Mouse (Mus musculus): ENCODE data around the gene Lag3. TPM values are rescaled to one million over a fixed set of nuclear protein-coding genes. Genes with fewer than 3 reads are reported as not detected.
A peak's percentile ranks its signal among the peaks of the same experiment; 100 is the strongest.

Lag3 gene
- polyA plus RNA-seq, 1 experiment from 2014 or later = 1.3 TPM

DNA sequence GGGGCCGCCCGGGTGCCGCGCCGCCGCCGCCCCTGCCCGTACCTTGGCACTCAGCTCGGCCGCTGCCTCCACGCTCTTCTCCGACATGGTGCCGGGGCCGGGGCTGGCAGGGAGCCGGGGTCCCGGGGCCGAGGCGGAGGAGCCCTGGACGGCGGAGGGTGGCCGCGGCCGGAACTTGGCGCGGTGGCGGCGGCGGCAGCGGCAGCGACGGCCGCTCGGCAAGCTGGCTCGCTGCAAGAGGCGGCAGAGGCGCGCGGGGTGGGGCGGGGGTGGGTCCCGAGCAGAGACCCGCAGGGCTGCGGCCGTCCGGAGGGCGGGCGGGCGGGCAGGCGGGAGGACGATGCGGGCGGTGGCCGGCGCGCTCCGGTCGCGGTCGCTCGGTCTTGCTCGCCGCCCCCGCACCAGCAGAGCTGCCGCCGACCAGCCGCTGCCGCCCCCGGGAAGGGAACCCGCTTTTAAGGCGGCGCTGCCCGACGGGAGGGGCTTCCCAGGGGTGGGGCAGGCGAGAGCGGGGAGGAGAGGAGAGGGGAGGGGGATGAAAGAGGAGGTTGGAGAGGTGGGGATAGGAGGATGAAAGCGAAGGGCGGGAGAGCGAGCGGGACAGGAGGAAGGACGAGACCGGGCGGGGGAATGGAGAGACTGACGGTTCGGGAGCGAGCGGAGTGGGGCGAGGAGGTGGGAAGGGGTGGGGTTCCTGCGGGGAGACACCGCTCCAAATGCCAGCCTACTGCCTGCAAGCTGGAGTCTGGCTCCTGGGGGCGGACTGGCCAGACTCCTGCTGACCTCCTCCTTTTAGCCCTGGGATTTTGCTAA, 6.2 kb upstream of the Lag3 start:
- Histone ChIP-seq H3K9ac (replicated peaks; ENCODE audit: low read depth, low read length) (peak overlapping the region; percentile 100), H3K9me3 (ENCODE audit: control insufficient read depth, low read depth, low read length) (no peaks in the 10 kb centered on the region), H3K4me2 (replicated peaks; ENCODE audit: low read depth, low read length) (peak overlapping the region; percentile 99), H3K27ac (ENCODE audit: low read length) (peak overlapping the region; percentile 100), H3K27me3 (ENCODE audit: control insufficient read depth, insufficient read depth, low read length) (no peaks in the 10 kb centered on the region), H3K4me1 (ENCODE audit: control insufficient read depth, insufficient read depth, low read length) (peaks cover 26% of the 10 kb centered on the region), H3K4me3 (ENCODE audit: low read depth, low read length) (peak overlapping the region; percentile 85), H3K36me3 (ENCODE audit: control insufficient read depth, insufficient read depth, low read length) (peaks cover 28% of the 10 kb centered on the region)
- WGBS = under 1% methylated on average over 64 of the region's 89 CpGs
- ATAC-seq (ENCODE audit: insufficient number of reproducible peaks, insufficient read depth, low FRiP score, low read depth) = peak; percentile 69

DNA sequence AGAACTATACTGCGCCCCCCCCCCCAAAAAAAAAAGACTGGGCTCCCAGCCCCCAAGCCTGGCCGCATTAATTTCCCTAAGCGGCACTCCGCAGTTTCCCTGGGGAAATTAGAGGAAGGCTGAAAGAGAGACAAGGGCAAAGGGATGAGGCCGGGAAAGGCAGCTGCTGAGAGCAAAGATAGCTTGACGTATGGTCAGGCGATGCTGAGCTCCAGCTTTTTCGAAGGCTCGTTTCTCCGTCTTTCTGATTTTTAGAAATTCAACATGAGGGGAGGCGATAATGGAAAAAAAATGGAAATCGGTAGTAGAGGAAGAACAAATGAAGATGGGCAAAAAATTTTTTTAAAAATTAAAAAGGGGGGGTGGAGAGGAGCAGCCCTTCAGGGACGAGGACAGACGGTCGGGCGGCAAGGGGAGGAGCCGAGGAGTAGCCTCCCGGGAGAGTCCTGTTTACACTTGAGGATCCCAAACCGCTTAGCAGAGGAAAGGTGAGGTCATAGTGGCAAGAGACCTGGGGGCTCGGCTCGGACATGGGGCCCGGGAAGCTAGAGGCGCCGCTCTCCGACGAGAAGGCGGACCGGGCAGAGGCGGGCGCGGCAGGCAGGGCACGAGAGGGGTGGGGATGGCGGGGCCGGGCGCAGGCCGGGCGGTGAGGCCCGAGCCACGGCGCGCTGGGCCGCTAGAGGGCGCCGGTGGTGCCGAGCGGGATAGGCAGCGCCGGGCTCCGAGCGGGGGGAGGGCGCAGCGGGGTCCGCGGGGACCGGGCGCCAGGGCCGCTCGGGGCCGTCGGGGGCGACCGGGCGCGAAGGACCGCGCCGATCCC, 5.4 kb upstream of the Lag3 start:
- no peaks in the 10 kb centered on the region for H3K9me3 ChIP-seq (ENCODE audit: control insufficient read depth, low read depth, low read length)
- no peaks in the 10 kb centered on the region for H3K27me3 ChIP-seq (ENCODE audit: control insufficient read depth, insufficient read depth, low read length)
- peaks cover 32% of the 10 kb centered on the region for H3K36me3 ChIP-seq (ENCODE audit: control insufficient read depth, insufficient read depth, low read length)
- H3K4me2 ChIP-seq (replicated peaks; ENCODE audit: low read depth, low read length) = peak overlapping the region; percentile 99
- peak overlapping the region; percentile 100 for H3K27ac ChIP-seq (ENCODE audit: low read length)
- WGBS = under 1% methylated on average over 40 of the region's 67 CpGs
- peak overlapping the region; percentile 100 for H3K9ac ChIP-seq (replicated peaks; ENCODE audit: low read depth, low read length)
- ATAC-seq (ENCODE audit: insufficient number of reproducible peaks, insufficient read depth, low FRiP score, low read depth) = peak; percentile 51
- peaks cover 26% of the 10 kb centered on the region for H3K4me1 ChIP-seq (ENCODE audit: control insufficient read depth, insufficient read depth, low read length)
- H3K4me3 ChIP-seq (ENCODE audit: low read depth, low read length) = peak overlapping the region; percentile 85

DNA sequence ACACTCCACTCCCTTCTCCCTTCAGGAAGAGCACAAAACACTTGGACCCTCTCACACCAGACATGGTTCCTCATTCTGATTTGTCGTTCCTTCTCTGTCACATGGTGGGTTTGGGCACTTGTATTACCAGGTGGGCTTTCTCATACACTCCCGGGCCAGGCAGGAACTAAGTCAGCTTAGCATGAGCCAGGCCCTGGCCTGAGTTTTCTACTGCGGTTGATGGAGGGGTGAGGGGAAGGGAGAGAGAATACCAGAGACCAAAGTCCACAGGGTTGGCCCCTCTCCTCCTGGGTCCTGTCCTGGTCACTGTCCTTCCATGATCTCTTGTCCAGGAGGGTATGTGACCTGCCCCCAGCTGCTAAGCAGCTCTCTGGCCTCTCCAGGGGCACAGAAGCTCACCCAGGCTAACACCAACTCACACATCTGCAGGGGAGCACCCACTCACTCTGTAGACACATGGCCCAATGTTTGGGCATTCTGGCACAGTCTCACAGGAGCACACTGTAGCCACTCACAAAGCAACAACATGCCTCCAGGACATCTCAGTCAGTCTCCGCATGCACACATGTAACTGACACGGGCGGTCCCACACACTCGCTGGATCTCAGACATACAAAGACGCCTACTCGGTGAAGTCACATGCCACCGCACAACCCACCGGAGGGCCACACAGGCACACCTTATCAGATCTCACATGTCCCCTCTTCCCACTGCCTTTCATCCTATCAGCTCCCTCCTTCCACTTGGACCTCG, 4.6 kb upstream of the Lag3 start:
- Histone ChIP-seq H3K9ac (replicated peaks; ENCODE audit: low read depth, low read length) (peak overlapping the region; percentile 100), H3K9me3 (ENCODE audit: control insufficient read depth, low read depth, low read length) (no peaks in the 10 kb centered on the region), H3K4me1 (ENCODE audit: control insufficient read depth, insufficient read depth, low read length) (peaks cover 29% of the 10 kb centered on the region), H3K27ac (ENCODE audit: low read length) (peak overlapping the region; percentile 100), H3K36me3 (ENCODE audit: control insufficient read depth, insufficient read depth, low read length) (peaks cover 32% of the 10 kb centered on the region), H3K4me3 (ENCODE audit: low read depth, low read length) (peak overlapping the region; percentile 85), H3K4me2 (replicated peaks; ENCODE audit: low read depth, low read length) (peak overlapping the region; percentile 99), H3K27me3 (ENCODE audit: control insufficient read depth, insufficient read depth, low read length) (no peaks in the 10 kb centered on the region)
- WGBS = 2% methylated on average over 12 of the region's 12 CpGs
- no peak for ATAC-seq (ENCODE audit: insufficient number of reproducible peaks, insufficient read depth, low FRiP score, low read depth)

DNA sequence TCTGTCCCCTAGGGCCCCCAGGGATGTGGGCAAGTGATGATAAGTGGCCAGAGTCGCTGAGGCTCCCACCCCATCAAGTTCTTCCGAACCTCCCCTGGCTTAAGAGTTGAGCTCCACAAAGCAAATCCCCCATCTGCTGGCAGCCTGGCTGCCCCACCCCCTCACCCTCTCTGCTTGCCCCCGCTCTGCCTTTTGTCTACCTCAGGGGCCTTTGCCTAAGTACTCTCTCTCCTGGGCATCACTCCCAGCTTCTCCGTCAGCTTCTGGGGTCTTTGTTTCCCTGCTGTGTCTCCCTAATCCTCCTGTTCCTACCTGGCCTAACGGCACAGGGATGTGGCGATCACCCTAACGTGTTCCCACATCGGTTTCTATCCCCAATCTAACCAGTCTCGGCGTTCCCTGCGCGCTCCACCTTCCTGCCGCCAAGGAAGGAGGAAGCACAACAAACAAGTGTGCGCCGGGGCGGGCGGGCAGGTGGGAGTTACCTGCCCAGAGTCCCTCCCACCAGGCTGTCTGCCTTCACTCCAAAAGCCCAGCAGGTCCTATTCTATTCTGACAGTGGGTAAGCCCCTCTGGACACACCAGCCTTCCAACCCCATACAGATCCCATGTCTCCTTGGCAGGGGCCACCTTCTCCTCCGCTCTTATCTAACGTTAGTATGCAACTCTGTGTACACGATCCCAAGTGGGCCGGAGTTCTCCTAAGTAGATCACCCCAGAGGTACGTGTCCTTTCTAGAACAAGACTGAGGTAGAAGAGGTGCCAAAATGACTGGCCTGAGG, 3.8 kb upstream of the Lag3 start:
- H3K4me2 ChIP-seq (replicated peaks; ENCODE audit: low read depth, low read length) = peak overlapping the region; percentile 99
- no peaks in the 10 kb centered on the region for H3K27me3 ChIP-seq (ENCODE audit: control insufficient read depth, insufficient read depth, low read length)
- peaks cover 32% of the 10 kb centered on the region for H3K36me3 ChIP-seq (ENCODE audit: control insufficient read depth, insufficient read depth, low read length)
- 16% methylated on average over 22 of the region's 22 CpGs for WGBS
- ATAC-seq (ENCODE audit: insufficient number of reproducible peaks, insufficient read depth, low FRiP score, low read depth) = no peak
- peaks cover 26% of the 10 kb centered on the region for H3K4me1 ChIP-seq (ENCODE audit: control insufficient read depth, insufficient read depth, low read length)
- peak overlapping the region; percentile 85 for H3K4me3 ChIP-seq (ENCODE audit: low read depth, low read length)
- H3K9me3 ChIP-seq (ENCODE audit: control insufficient read depth, low read depth, low read length) = no peaks in the 10 kb centered on the region
- peak overlapping the region; percentile 100; the same call in 1 of the 2 replicates for H3K9ac ChIP-seq (replicated peaks; ENCODE audit: low read depth, low read length)
- peak overlapping the region; percentile 100; the same call in 1 of the 2 replicates for H3K27ac ChIP-seq (ENCODE audit: low read length)

DNA sequence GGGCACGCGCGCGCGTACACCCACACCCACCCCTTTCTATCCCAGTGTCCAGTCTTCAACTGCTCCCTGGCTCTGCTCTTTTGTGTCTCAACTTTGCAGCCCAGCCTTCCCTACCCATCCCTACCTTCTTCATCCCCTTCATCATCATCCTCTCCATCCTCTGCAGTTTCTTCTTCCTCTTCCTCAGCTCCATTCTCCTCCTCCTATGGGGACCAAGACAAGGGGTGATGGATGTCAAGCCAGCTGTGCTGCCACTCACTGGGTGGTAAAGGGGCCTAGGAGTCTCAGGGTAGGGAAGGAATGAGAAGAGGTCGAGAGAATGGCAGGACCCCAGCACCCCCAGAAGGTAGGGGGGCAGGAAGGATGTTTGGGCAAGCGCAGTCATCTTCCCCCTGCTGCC, 3.0 kb upstream of the Lag3 start:
- Histone ChIP-seq H3K27ac (ENCODE audit: low read length) (no peak overlapping the region), H3K9ac (replicated peaks; ENCODE audit: low read depth, low read length) (no peak overlapping the region), H3K4me2 (replicated peaks; ENCODE audit: low read depth, low read length) (no peak overlapping the region), H3K4me3 (ENCODE audit: low read depth, low read length) (no peak overlapping the region), H3K36me3 (ENCODE audit: control insufficient read depth, insufficient read depth, low read length) (peaks cover 32% of the 10 kb centered on the region), H3K27me3 (ENCODE audit: control insufficient read depth, insufficient read depth, low read length) (no peaks in the 10 kb centered on the region), H3K4me1 (ENCODE audit: control insufficient read depth, insufficient read depth, low read length) (peaks cover 30% of the 10 kb centered on the region), H3K9me3 (ENCODE audit: control insufficient read depth, low read depth, low read length) (no peaks in the 10 kb centered on the region)
- ATAC-seq (ENCODE audit: insufficient number of reproducible peaks, insufficient read depth, low FRiP score, low read depth) = no peak
- 85% methylated on average over 7 of the region's 7 CpGs for WGBS

- Histone ChIP-seq H3K4me1 (ENCODE audit: control insufficient read depth, insufficient read depth, low read length) (peaks cover 30% of the 10 kb centered on the region), H3K27ac (ENCODE audit: low read length) (no peak overlapping the region; the same call in 1 of the 2 replicates), H3K9ac (replicated peaks; ENCODE audit: low read depth, low read length) (no peak overlapping the region), H3K4me2 (replicated peaks; ENCODE audit: low read depth, low read length) (no peak overlapping the region), H3K36me3 (ENCODE audit: control insufficient read depth, insufficient read depth, low read length) (peaks cover 32% of the 10 kb centered on the region), H3K27me3 (ENCODE audit: control insufficient read depth, insufficient read depth, low read length) (no peaks in the 10 kb centered on the region), H3K9me3 (ENCODE audit: control insufficient read depth, low read depth, low read length) (no peaks in the 10 kb centered on the region), H3K4me3 (ENCODE audit: low read depth, low read length) (no peak overlapping the region)
- ATAC-seq (ENCODE audit: insufficient number of reproducible peaks, insufficient read depth, low FRiP score, low read depth) = no peak
- 68% methylated on average over 14 of the region's 14 CpGs for WGBS
Measured at GRCm38 (mm10) chr6:124913721-124914285, 2.3 kb upstream of the Lag3 start.

GRCm38 (mm10) chr6:124913214-124913613, 1.7 kb upstream of the Lag3 start:
- no peaks in the 10 kb centered on the region for H3K9me3 ChIP-seq (ENCODE audit: control insufficient read depth, low read depth, low read length)
- H3K4me1 ChIP-seq (ENCODE audit: control insufficient read depth, insufficient read depth, low read length) = peaks cover 30% of the 10 kb centered on the region
- H3K36me3 ChIP-seq (ENCODE audit: control insufficient read depth, insufficient read depth, low read length) = peaks cover 32% of the 10 kb centered on the region
- H3K27ac ChIP-seq (ENCODE audit: low read length) = no peak overlapping the region; the same call in 1 of the 2 replicates
- ATAC-seq (ENCODE audit: insufficient number of reproducible peaks, insufficient read depth, low FRiP score, low read depth) = no peak
- H3K4me3 ChIP-seq (ENCODE audit: low read depth, low read length) = no peak overlapping the region
- WGBS = 70% methylated on average over 6 of the region's 6 CpGs
- H3K4me2 ChIP-seq (replicated peaks; ENCODE audit: low read depth, low read length) = no peak overlapping the region
- H3K9ac ChIP-seq (replicated peaks; ENCODE audit: low read depth, low read length) = no peak overlapping the region
- H3K27me3 ChIP-seq (ENCODE audit: control insufficient read depth, insufficient read depth, low read length) = no peaks in the 10 kb centered on the region

Measured in stomach, embryonic 14.5 days (tissue).